Mouse (Mus musculus) urinary bladder, postnatal 36 days (tissue): Measurements from ENCODE around the gene Hist1h3g.
A peak's percentile ranks its signal among the peaks of the same experiment; 100 is the strongest.

Experiments
- DNase-seq, 2 experiments: peaks; one replicate each; pipeline ENCODE4 v3.0.0; 2022; ENCODE audit warnings: low spot score in 2 of 2, mixed read lengths in 1 of 2

The Hist1h3g gene

DNA sequence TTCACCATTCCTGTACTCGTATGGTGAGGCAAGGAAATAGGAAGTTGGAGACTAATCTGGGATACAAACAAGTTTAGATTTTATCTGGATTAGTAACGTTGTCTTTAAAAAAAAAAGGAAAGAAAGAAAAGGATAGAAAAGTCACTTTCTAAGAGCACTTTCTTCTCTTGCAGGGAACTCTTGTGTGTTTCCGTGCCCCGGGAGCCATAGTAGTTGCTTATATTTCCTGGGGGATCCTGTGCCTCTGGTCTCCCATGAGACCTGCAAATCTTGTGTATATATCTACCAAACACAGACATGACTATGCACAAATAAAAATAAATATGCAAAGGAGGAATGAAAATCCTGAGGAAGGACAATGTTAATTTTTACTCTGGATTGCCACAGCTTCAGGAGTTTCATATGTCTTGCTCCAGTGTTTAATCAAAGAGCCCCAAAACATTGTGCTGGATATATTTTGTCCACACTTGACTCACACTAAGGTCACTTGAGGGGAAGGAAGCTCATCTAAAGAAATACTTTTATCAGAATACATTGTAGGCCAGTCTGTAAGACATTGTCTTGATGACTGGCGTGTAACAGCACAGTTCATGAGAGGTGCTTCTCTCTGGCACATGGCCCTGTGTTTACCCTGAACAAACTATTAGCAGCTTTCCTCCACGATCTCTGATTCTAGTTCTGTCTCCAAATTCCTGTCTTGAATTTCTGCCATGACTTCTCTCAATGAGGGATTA is 41.9 kb downstream of the Hist1h3g start:
- DNase-seq: no peak

DNA sequence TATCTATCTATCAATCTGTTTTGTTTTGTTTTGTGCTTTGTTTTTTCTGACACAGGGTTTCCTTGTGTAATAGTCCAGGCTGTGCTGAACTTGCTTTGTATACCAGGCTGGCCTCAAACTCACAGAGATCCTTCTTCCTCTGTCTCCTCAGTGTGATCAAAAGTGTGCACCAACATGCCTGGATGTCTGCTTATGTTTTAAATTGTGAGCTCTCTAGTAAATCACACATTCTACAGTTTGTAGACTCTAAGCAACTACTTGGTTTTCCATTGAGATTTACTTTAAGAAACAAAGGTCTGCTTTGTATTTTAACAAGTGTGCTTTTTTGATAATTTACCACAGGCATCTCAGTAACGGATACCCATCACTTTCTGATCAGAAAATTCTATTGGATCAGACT is 42.6 kb downstream of the Hist1h3g start:
- DNase-seq: no peak

DNA sequence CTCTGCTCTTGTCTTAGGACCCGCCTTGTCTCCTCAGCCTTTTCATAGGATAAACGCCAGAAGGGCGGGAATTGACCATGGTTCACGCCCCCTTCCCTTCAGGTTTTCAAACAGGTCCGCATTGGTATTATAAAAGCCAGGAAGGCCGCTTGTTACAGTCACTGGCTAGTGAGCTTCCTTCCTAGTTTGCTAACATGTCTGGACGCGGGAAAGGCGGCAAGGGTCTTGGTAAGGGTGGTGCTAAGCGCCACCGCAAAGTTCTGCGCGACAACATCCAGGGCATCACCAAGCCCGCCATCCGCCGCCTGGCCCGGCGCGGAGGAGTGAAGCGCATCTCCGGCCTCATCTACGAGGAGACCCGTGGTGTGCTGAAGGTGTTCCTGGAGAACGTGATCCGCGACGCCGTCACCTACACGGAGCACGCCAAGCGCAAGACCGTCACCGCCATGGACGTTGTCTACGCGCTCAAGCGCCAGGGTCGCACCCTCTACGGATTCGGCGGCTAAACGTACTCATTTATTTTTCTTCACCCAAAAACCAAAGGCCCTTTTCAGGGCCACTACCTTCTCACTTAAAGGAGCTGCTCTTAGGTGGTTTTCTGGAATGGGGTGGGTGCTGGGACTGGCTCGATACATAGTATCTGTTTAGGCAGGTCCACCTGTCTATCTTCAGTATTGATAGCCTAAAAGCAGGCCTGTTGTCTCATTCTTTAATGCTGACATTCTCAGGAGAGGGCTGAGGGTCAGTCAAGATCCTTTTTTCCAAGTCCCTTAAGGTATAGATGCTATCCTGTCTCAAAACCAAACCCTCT is 46.4 kb downstream of the Hist1h3g start, which contains the start of gene Hist1h4d:
Gene Hist1h4d (plus strand): TSS at position 191 of the 811 bp plus-strand sequence.
- DNase-seq: peak; percentile 98 to 100

DNA sequence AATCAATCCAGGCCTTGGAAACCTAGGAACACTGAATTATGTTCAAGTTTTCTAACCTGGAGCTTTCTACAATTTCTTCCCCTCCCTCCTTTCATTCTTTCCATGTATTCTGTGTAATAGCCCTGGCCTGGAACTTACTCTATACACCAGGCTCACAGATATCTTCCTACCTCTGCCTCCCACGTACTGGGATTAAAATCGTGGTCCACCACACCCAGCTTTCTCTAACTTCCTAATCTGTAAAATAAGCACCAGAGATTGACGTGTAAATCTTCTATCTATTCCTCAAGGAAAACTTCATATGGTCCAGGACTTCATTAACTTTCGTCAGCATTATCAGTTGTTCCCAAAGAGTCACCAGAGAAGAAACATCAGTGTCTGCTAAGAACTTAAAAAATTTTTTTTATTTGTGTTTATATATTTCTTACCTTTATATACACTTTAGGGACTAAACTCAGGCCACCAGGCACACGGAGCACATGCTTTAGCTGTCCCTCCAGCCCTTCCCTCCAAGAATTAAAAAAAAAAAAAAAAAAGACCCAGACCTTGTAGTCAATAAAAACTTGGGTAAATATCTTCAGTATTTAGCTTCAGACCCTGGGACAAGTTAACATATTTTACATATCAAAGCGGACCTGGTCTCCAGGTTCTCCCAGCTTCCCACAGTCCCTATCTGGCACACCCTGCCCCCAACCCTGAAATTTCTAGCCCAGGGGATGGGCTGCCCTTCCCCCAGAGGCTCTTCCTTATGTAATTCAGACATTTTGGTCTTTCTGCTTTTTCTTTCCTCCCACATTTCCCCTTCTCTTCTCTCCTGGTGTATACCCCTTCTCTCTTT is 47.2 kb downstream of the Hist1h3g start:
- DNase-seq: no peak

DNA sequence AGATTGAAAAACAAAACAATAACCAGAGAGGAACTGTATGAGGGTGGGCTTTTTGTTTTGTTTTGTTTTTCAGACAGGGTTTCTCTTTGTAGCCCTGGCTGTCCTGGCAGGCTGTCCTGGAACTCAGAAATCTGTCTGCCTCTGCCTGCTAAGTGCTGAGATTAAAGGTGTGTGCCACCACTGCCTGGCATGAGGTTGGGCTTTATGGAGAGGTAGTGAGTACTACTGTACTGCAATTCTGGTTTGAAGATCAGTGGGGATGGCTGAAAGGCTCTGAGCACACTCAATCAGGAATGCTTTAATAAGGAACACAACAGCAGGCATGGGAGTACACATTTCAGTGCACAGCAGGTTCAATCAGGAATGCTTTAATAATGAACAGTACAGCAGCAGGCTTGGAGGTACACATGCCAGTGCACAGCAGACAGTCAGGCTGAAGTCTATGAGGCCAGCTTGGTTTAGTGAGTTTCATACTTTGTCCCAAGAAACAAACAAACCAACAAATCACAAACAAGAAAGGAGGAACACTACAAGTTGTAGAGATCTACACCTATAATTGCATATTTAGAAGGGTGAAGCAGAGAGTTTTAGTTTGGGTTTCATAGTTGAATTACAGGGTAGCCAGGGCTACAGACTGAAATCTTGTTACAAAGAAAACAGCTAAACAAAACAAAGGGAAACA is 48.3 kb downstream of the Hist1h3g start:
- no peak for DNase-seq

DNA sequence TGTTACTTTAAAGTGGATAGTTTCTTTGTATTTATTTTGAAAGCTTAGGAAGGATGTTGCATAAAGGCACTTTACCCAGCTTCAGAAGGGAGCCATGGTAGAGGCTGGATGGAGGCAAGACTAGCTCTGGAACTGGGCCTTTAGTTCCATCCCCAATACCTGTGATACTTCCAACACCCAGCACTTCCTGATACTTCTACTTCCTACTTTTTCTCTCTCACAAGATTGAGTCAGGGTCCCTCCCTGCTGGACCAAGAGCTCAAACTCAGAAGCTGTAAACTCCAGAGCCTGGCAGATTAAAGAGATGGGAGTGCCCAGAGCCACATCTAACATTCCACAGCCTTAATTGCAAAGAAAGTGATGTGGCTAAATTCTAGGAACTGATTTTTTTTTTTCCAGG is 49.1 kb downstream of the Hist1h3g start:
- DNase-seq: no peak

DNA sequence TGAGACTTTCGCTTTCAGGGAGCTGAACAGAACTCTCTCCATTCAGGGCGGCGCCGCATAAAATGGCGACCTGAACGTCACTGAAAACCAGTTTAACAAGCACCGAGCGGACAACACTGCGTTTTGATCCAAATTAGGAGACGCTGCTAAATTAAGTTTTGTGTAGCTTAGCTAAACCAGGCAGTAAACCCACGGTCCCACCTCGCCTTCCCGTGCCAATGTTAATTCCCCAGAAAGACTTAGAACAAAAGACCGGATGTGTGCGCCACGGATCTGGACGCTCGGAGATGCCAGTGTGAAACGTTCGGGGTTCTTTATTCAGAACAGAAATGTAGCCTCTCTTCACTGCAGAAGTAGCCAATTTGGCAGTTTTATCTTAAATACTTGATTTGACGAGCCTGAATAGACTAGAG is 49.8 kb downstream of the Hist1h3g start:
- peak; percentile 78 to 79 for DNase-seq
